Mouse (Mus musculus) kidney, adult 11 months (tissue): ENCODE results near the gene Vmn1r142.
"Not testable (repeated sequence)": the region's sequence is repeated elsewhere in the genome, so short reads cannot be mapped to it uniquely, and the experiment has no call there.

Experiments
- DNase-seq: peaks from one replicate; pipeline ENCODE4 v3.0.0; 2022

Gene Vmn1r142

DNA sequence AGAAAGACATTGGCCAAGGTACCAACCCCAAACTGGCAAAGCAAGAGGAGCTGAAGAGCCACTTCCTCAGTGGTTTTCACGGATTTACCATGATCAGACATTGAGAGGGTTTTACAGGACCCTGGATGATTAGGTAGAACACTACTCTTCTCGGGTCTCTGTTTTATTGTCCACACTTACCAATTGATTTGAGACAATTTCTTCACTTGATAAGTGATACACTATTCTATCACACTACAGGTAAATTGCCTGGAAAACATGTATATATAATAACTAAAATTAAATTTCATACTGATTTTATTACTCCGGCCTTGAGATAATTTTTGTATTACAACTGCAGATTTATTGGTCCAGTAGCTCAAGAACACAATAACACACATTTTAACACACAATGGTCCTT lies at the start of gene Vmn1r142:
Gene Vmn1r142, minus strand, starts transcription at position 101 of the 400 bp plus-strand sequence.
- not testable (repeated sequence) for DNase-seq

GRCm38 (mm10) chr7:22201164-22201563 lies 37.3 kb upstream of the Vmn1r142 start, which contains the start of gene Gm8653:
Gene Gm8653, minus strand, starts transcription at chr7:22201264.
- not testable (repeated sequence) for DNase-seq

- DNase-seq, result not testable (repeated sequence)
Measured at GRCm38 (mm10) chr7:22189077-22189476, 25.2 kb upstream of the Vmn1r142 start, which contains the start of gene Vmn1r143. Gene Vmn1r143, plus strand, starts transcription at chr7:22189377.

GRCm38 (mm10) chr7:22134641-22135040 lies 29.2 kb downstream of the Vmn1r142 start, which contains the start of gene Gm10666:
Gene Gm10666, minus strand, starts transcription at chr7:22134741.
- not testable (repeated sequence) for DNase-seq

- not testable (repeated sequence) for DNase-seq
Measured at GRCm38 (mm10) chr7:22118145-22118544, 45.7 kb downstream of the Vmn1r142 start, which contains the start of gene Gm16451. Gene Gm16451, minus strand, starts transcription at chr7:22118245.
